Mouse (Mus musculus) liver, adult 2 months (tissue): Measurements from ENCODE around the gene Olfr1371. TPM values are rescaled to one million over a fixed set of nuclear protein-coding genes. Genes with fewer than 3 reads are reported as not detected.

Experiments
- DNase-seq: peaks from one replicate; pipeline ENCODE4 v3.0.0-alpha.2; 2011; ENCODE audit warnings: low read depth, low spot score; ENCODE audit errors: extremely low read depth
- H3K27ac ChIP-seq: fragments of 200-500 bp; replicated peaks from 2 replicates; pipeline ENCODE4 v1.5.1; 2012; ENCODE audit warnings: low read depth, mild to moderate bottlenecking, control low read depth, inconsistent platforms, low read length; ENCODE audit not compliant: insufficient read depth
- H3K27me3 ChIP-seq: fragments of 200-500 bp; 2 replicates; pipeline ENCODE4 v1.6.1; 2012; ENCODE audit warnings: mild to moderate bottlenecking, moderate library complexity, low read length, inconsistent platforms; ENCODE audit not compliant: control insufficient read depth, insufficient read depth
- H3K36me3 ChIP-seq: fragments of 200-500 bp; 2 replicates; pipeline ENCODE4 v1.6.1; 2012; ENCODE audit warnings: low read length, inconsistent platforms; ENCODE audit not compliant: control insufficient read depth, insufficient read depth
- H3K4me1 ChIP-seq: fragments of 200-500 bp; 2 replicates; pipeline ENCODE4 v1.6.1; 2011; ENCODE audit warnings: low read length; ENCODE audit not compliant: control insufficient read depth, insufficient read depth
- H3K4me3 ChIP-seq: fragments of 200-500 bp; 2 replicates; pipeline ENCODE4 v1.5.1; 2011; ENCODE audit warnings: low read depth, mild to moderate bottlenecking, control low read depth, low read length, moderate library complexity; ENCODE audit not compliant: insufficient read depth
- H3K79me2 ChIP-seq: fragments of 200-500 bp; 2 replicates; pipeline ENCODE4 v1.6.1; 2012; ENCODE audit warnings: inconsistent platforms, mild to moderate bottlenecking, low read length, moderate library complexity; ENCODE audit not compliant: control insufficient read depth, insufficient read depth
- H3K9ac ChIP-seq: fragments of 200-500 bp; 2 replicates; pipeline ENCODE4 v1.6.1; 2012; ENCODE audit warnings: low read depth, mild to moderate bottlenecking, control low read depth, inconsistent platforms, low read length
- CTCF ChIP-seq: fragments of 200-500 bp; IDR thresholded peaks from 2 replicates; pipeline ENCODE4 v1.5.1; 2011; ENCODE audit warnings: low read depth, low read length, control low read depth
- POLR2A ChIP-seq: fragments of 200-500 bp; IDR thresholded peaks from 2 replicates; pipeline ENCODE4 v1.6.1; 2011; ENCODE audit warnings: low read length, control low read depth; ENCODE audit not compliant: insufficient read depth; ENCODE audit errors: extremely low read depth
- WGBS: fragments of 180-500 bp; shearing (Covaris S2); methylation state at CpG from one replicate; pipeline ENCODE4 v1.1.7; 2018; 5-methylcytosine and 5-hydroxymethylcytosine counted together
- polyA plus RNA-seq: library from polyadenylated mRNA; depleted of rRNA; stranded (reverse); fragments of >200 nt; gene quantifications from 2 replicates; pipeline ENCODE4 v1.2.3, GENCODE M21; 2012
- total RNA-seq: library from RNA; depleted of rRNA; stranded (reverse); fragments of >200 nt; gene quantifications from 2 replicates; pipeline ENCODE4 v1.2.3, GENCODE M21; 2014

The Olfr1371 gene
- total and polyA plus RNA-seq, 2 experiments, result 0.18 TPM; not detected in 1

- TF ChIP-seq CTCF (no peak), POLR2A (no peak)
- WGBS, result 86% methylated on average over 7 of the region's 7 CpGs
- Histone ChIP-seq H3K27me3 (no peaks in the 10 kb centered on the region), H3K4me1 (peaks cover 9% of the 10 kb centered on the region), H3K9ac (no peak overlapping the region), H3K4me3 (no peak overlapping the region), H3K27ac (no peak overlapping the region), H3K79me2 (peaks cover 7% of the 10 kb centered on the region; the same call in 1 of the 2 replicates), H3K36me3 (no peaks in the 10 kb centered on the region)
- DNase-seq, result no peak
These were observed 15.1 kb upstream of the Olfr1371 start for GRCm38 (mm10) chr11:52228722-52229448.

GRCm38 (mm10) chr11:52227466-52228226, 13.9 kb upstream of the Olfr1371 start:
- Histone ChIP-seq H3K4me1 (peaks cover 7% of the 10 kb centered on the region; the same call in 1 of the 2 replicates), H3K4me3 (no peak overlapping the region), H3K27me3 (no peaks in the 10 kb centered on the region), H3K36me3 (no peaks in the 10 kb centered on the region), H3K9ac (no peak overlapping the region), H3K27ac (no peak overlapping the region), H3K79me2 (peaks cover 7% of the 10 kb centered on the region; the same call in 1 of the 2 replicates)
- no peak for TF ChIP-seq POLR2A
- no peak for TF ChIP-seq CTCF
- WGBS, result 85% methylated on average over 13 of the region's 13 CpGs
- no peak for DNase-seq

DNA sequence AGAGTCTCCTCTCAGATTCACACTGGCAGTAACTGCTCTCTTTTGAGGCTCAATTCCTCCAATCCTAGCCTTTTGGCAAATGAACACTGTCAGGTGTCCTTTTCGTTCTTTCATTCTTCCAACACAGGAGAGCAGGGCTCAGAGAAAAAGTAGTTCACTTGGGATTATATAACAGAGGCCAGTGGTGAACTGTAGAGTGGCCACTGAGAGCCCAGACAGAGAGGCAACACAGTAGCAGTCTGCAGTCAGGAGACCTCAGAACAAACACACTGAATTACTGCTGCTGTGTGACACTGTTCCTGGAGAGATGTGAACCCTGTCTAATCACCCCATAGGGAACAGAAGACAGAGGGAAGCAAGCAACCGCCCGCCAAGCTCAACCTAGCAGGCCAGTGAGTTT, 13.3 kb upstream of the Olfr1371 start:
- TF ChIP-seq POLR2A (no peak), CTCF (no peak)
- no peak overlapping the region for H3K4me3 ChIP-seq

GRCm38 (mm10) chr11:52225986-52226599, 12.3 kb upstream of the Olfr1371 start:
- Histone ChIP-seq H3K27me3 (no peaks in the 10 kb centered on the region), H3K79me2 (no peaks in the 10 kb centered on the region), H3K9ac (no peak overlapping the region), H3K4me1 (peaks cover 7% of the 10 kb centered on the region; the same call in 1 of the 2 replicates), H3K4me3 (no peak overlapping the region), H3K27ac (no peak overlapping the region), H3K36me3 (no peaks in the 10 kb centered on the region)
- TF ChIP-seq POLR2A, result no peak
- DNase-seq, result no peak
- 75% methylated on average over 3 of the region's 3 CpGs for WGBS

More for the DNA sequence above, 13.3 kb upstream of the Olfr1371 start:
- no peaks in the 10 kb centered on the region for H3K27me3 ChIP-seq
- no peaks in the 10 kb centered on the region for H3K36me3 ChIP-seq
- 73% methylated on average over 3 of the region's 3 CpGs for WGBS
- H3K4me1 ChIP-seq, result peaks cover 7% of the 10 kb centered on the region; the same call in 1 of the 2 replicates
- DNase-seq, result no peak
- no peak overlapping the region for H3K9ac ChIP-seq
- peaks cover 2% of the 10 kb centered on the region; the same call in 1 of the 2 replicates for H3K79me2 ChIP-seq
- no peak overlapping the region for H3K27ac ChIP-seq

GRCm38 (mm10) chr11:52223968-52224682, 10.3 kb upstream of the Olfr1371 start:
- Histone ChIP-seq H3K4me1 (peaks cover 7% of the 10 kb centered on the region), H3K27ac (peak overlapping the region; percentile 87), H3K9ac (peak overlapping the region; percentile 59), H3K4me3 (peak overlapping the region; percentile 46), H3K79me2 (no peaks in the 10 kb centered on the region), H3K27me3 (no peaks in the 10 kb centered on the region), H3K36me3 (no peaks in the 10 kb centered on the region)
- peak; percentile 96 for DNase-seq
- no peak for TF ChIP-seq POLR2A
- no peak for TF ChIP-seq CTCF
- WGBS, result 5% methylated on average over 19 of the region's 19 CpGs
